In the genomic region with DNA sequence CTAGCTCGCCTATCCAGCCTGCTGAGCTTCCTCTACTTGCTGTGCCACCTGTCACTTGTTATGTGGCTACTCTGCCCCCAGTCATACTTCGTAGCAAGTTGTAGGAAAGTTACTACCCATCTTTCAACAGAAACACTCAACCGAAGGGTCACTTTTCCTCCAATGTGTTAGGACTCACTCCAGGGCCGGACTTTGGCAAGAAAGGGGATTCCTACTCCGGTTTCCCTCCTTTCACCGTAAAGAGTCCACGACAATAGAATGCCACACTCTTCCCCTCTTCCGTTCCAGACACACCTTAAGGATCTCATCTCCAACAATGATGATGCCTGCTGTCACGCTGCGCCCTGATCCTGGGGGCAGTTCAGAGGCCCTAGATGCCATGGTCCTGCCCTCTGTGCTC, we compare ENCODE assay signal across 8 mouse cellular contexts. TPM values are rescaled to one million over a fixed set of nuclear protein-coding genes. Genes with fewer than 3 reads are reported as not detected.
A peak's percentile ranks its signal among the peaks of the same experiment; 100 is the strongest.
DNase-seq lines count a peak whose midpoint lies in the region; ATAC-seq and TF ChIP-seq lines count a peak whose summit lies in the region.

No protein-coding gene starts in this region.

- peaks cover 12% of the 10 kb centered on the region for H3K79me2 ChIP-seq in MEL (ENCODE audit: control insufficient read depth, insufficient read depth, low read length, poor library complexity)

- no peak for TF ChIP-seq EP300 in MEL (IDR thresholded peaks at IDR 0.05; ENCODE audit: low read depth in 1 of 2, low read length in 2 of 2)

- H3K4me1 ChIP-seq in heart, embryonic 15.5 days (replicated peaks) = peaks cover 8% of the 10 kb centered on the region
- peaks cover 0 to 8% of the 10 kb centered on the region in 2 experiments; a peak in 2 of 4 replicates for H3K4me1 ChIP-seq in MEL (ENCODE audit: control insufficient read depth in 1 of 2, insufficient read depth in 2 of 2, low read length in 2 of 2)
- H3K4me1 ChIP-seq in hindbrain, embryonic 11.5 days (replicated peaks; ENCODE audit: control insufficient read depth, insufficient read depth, low read length) = no peaks in the 10 kb centered on the region
- H3K4me1 ChIP-seq in midbrain, embryonic 10.5 days = peaks cover 17% of the 10 kb centered on the region

- peak overlapping the region; percentile 62 for H3K9ac ChIP-seq in heart, embryonic 15.5 days
- peak overlapping the region; percentile 89 for H3K9ac ChIP-seq in MEL (ENCODE audit: control insufficient read depth, low read depth, low read length, poor library complexity, severe bottlenecking)
- H3K9ac ChIP-seq in hindbrain, embryonic 11.5 days (ENCODE audit: low read depth, low read length) = peak overlapping the region; percentile 46; the same call in 1 of the 2 replicates

- ATAC-seq in heart, embryonic 15.5 days (replicated peaks; ENCODE audit: insufficient number of reproducible peaks, insufficient read depth, low FRiP score, low read depth) = no peak
- ATAC-seq in hindbrain, embryonic 11.5 days (ENCODE audit: low FRiP score) = no peak

- H3K36me3 ChIP-seq in heart, embryonic 15.5 days = peaks cover 26% of the 10 kb centered on the region
- H3K36me3 ChIP-seq in MEL (ENCODE audit: control insufficient read depth in 1 of 2, insufficient read depth in 2 of 2, low read length in 2 of 2) = peaks cover 4 to 14% of the 10 kb centered on the region in 2 experiments; a peak in 3 of 4 replicates
- 0 out of 2 replicates have a peak, but pooled peaks cover 3% of the 10 kb centered on the region for H3K36me3 ChIP-seq in hindbrain, embryonic 11.5 days (ENCODE audit: control insufficient read depth, insufficient read depth, low read length)
- peaks cover 54% of the 10 kb centered on the region for H3K36me3 ChIP-seq in midbrain, embryonic 10.5 days

- H3K9me3 ChIP-seq in heart, embryonic 15.5 days (replicated peaks) = no peaks in the 10 kb centered on the region
- H3K9me3 ChIP-seq in MEL (replicated peaks; ENCODE audit: insufficient read depth, low read length) = no peaks in the 10 kb centered on the region
- no peaks in the 10 kb centered on the region for H3K9me3 ChIP-seq in hindbrain, embryonic 11.5 days (ENCODE audit: control insufficient read depth, low read length)
- no peaks in the 10 kb centered on the region for H3K9me3 ChIP-seq in midbrain, embryonic 10.5 days (replicated peaks)

- no peak for DNase-seq in heart, postnatal 36 days
- no peak for DNase-seq in MEL (ENCODE audit: low read depth, low spot score)
- DNase-seq in hindbrain, embryonic 11.5 days (ENCODE audit: low spot score) = no peak
- no peak for DNase-seq in midbrain, embryonic 10.5 days (ENCODE audit: low spot score)
- DNase-seq in natural killer cell, adult 2 months (ENCODE audit: low spot score in 2 of 2) = no peak
- DNase-seq in layer of hippocampus, adult 9-10 months (ENCODE audit: low spot score) = no peak
- no peak for DNase-seq in urinary bladder, postnatal 25 days (ENCODE audit: low spot score)

- no peak for TF ChIP-seq RAD21 in MEL (IDR thresholded peaks at IDR 0.05; ENCODE audit: low read depth, low read length)

- H3K27me3 ChIP-seq in heart, embryonic 15.5 days = no peaks in the 10 kb centered on the region
- no peaks in the 10 kb centered on the region for H3K27me3 ChIP-seq in MEL (ENCODE audit: control insufficient read depth in 1 of 2, insufficient read depth in 2 of 2, low read length in 2 of 2)
- no peaks in the 10 kb centered on the region for H3K27me3 ChIP-seq in hindbrain, embryonic 11.5 days (ENCODE audit: control insufficient read depth, insufficient read depth, low read length)
- no peaks in the 10 kb centered on the region for H3K27me3 ChIP-seq in midbrain, embryonic 10.5 days (ENCODE audit: low read depth, poor library complexity, severe bottlenecking)

- no peak for TF ChIP-seq CTCF in MEL (IDR thresholded peaks at IDR 0.05 in 2 of 3, conservative IDR thresholded peaks at IDR 0.05 in 1 of 3; ENCODE audit: control insufficient read depth in 1 of 3, insufficient read depth in 1 of 3, low read depth in 2 of 3, low read length in 3 of 3, poor library complexity in 1 of 3, severe bottlenecking in 1 of 3)

- intact Hi-C loops in heart, postnatal 36 days (cut with DNase I) = loop anchor here (2.0 kb wide), 1 partner anchor 14 kb away; no protein-coding TSS in a partner anchor

- WGBS in heart, embryonic 15.5 days = 72% methylated on average over 10 of the region's 10 CpGs
- 85% methylated on average over 10 of the region's 10 CpGs for WGBS in hindbrain, embryonic 11.5 days
- WGBS in midbrain, embryonic 10.5 days = 82% methylated on average over 10 of the region's 10 CpGs

- no peak for TF ChIP-seq POLR2A in MEL (IDR thresholded peaks at IDR 0.05; ENCODE audit: control insufficient read depth in 1 of 2, insufficient read depth in 1 of 2, low read depth in 1 of 2, low read length in 2 of 2, poor library complexity in 1 of 2)

- H3K4me2 ChIP-seq in heart, embryonic 15.5 days = peak overlapping the region; percentile 80
- peak overlapping the region; percentile 45 for H3K4me2 ChIP-seq in hindbrain, embryonic 11.5 days (replicated peaks; ENCODE audit: low read depth, low read length)

- H3K27ac ChIP-seq in heart, embryonic 15.5 days = peak overlapping the region; percentile 29; the same call in 1 of the 2 replicates
- peak overlapping the region; percentile 82; the same call in 1 of the 2 replicates for H3K27ac ChIP-seq in MEL (ENCODE audit: control insufficient read depth, low read depth, low read length)
- H3K27ac ChIP-seq in hindbrain, embryonic 11.5 days (ENCODE audit: low read depth, low read length) = no peak overlapping the region
- peak overlapping the region; percentile 73; the same call in 1 of the 2 replicates for H3K27ac ChIP-seq in midbrain, embryonic 10.5 days (replicated peaks)

- H3K4me3 ChIP-seq in heart, embryonic 15.5 days = peak overlapping the region; percentile 64
- H3K4me3 ChIP-seq in MEL (ENCODE audit: control insufficient read depth in 1 of 2, insufficient read depth in 1 of 2, low read depth in 2 of 2, low read length in 2 of 2) = peak overlapping the region; percentile 52 to 92
- peak overlapping the region; percentile 47 for H3K4me3 ChIP-seq in hindbrain, embryonic 11.5 days (ENCODE audit: low read depth, low read length)
- H3K4me3 ChIP-seq in midbrain, embryonic 10.5 days = peak overlapping the region; percentile 65

TF ChIP-seq in MEL, 35 proteins besides CTCF, POLR2A, EP300 and RAD21 (continues in another document):
- TF ChIP-seq TBP (IDR thresholded peaks at IDR 0.05; ENCODE audit: low read depth, low read length) (no peak), MEF2A (IDR thresholded peaks at IDR 0.05; ENCODE audit: extremely low read depth, insufficient replicate concordance, low read depth, low read length, poor library complexity, severe bottlenecking) (no peak), ELF1 (IDR thresholded peaks at IDR 0.05; ENCODE audit: low read depth, low read length) (no peak), RCOR1 (IDR thresholded peaks at IDR 0.05; ENCODE audit: low read depth, low read length) (no peak), NRF1 (IDR thresholded peaks at IDR 0.05; ENCODE audit: insufficient read depth, low read depth, low read length, poor library complexity, severe bottlenecking) (no peak)

RNA-seq across cellular contexts. Expression of gene Flad1, which starts 0.8 kb away (rescaled TPM):
- 34.0 and 35.1 TPM in 2 replicates for polyA plus RNA-seq in heart, embryonic 15.5 days (2015; fragmentation: Nextera tagmentation; extraction: Ambion mirVana)
- 10 to 100 TPM; 44.0 to 55.1 TPM for total RNA-seq in heart, postnatal 36 days (2021)
- 38.0 and 42.9 TPM in 2 replicates for total RNA-seq in MEL (2012; rRNA removed)
- 10 to 100 TPM in 1 of 2 experiments, not detected in 1; 54.2 TPM for polyA plus RNA-seq in MEL (2012; ENCODE audit: insufficient read depth in 1 of 2, insufficient read length in 2 of 2, low read depth in 1 of 2, low replicate concordance in 2 of 2, missing spikeins in 1 of 2)
- 26.2 and 26.5 TPM in 2 replicates for polyA plus RNA-seq in hindbrain, embryonic 11.5 days (2014; fragmentation: Nextera tagmentation; extraction: Ambion mirVana)
- 27.9 and 34.2 TPM in 2 replicates for polyA plus RNA-seq in midbrain, embryonic 10.5 days (2016; fragmentation: Nextera tagmentation; extraction: Ambion mirVana)

RNA-seq across cellular contexts. Expression of gene Cks1b, which starts 7.3 kb away (rescaled TPM):
- polyA plus RNA-seq in heart, embryonic 15.5 days (2015; fragmentation: Nextera tagmentation; extraction: Ambion mirVana) = 266 and 291 TPM in 2 replicates
- 1 to 10 TPM; 5.1 to 5.4 TPM for total RNA-seq in heart, postnatal 36 days (2021)
- 271 and 292 TPM in 2 replicates for total RNA-seq in MEL (2012; rRNA removed)
- 100 to 1,000 TPM; 177 to 438 TPM for polyA plus RNA-seq in MEL (2012; ENCODE audit: insufficient read depth in 1 of 2, insufficient read length in 2 of 2, low read depth in 1 of 2, low replicate concordance in 2 of 2, missing spikeins in 1 of 2)
- 411 and 414 TPM in 2 replicates for polyA plus RNA-seq in hindbrain, embryonic 11.5 days (2014; fragmentation: Nextera tagmentation; extraction: Ambion mirVana)
- 540 and 645 TPM in 2 replicates for polyA plus RNA-seq in midbrain, embryonic 10.5 days (2016; fragmentation: Nextera tagmentation; extraction: Ambion mirVana)

RNA-seq across cellular contexts. Expression of gene Shc1, which starts 7.4 kb away (rescaled TPM):
- polyA plus RNA-seq in heart, embryonic 15.5 days (2015; fragmentation: Nextera tagmentation; extraction: Ambion mirVana) = 60.6 and 79.9 TPM in 2 replicates
- 10 to 100 TPM; 34.1 to 36.6 TPM for total RNA-seq in heart, postnatal 36 days (2021)
- total RNA-seq in MEL (2012; rRNA removed) = 41.9 and 49.2 TPM in 2 replicates
- polyA plus RNA-seq in MEL (2012; ENCODE audit: insufficient read depth in 1 of 2, insufficient read length in 2 of 2, low read depth in 1 of 2, low replicate concordance in 2 of 2, missing spikeins in 1 of 2) = 10 to 100 TPM in 1 of 2 experiments, not detected in 1; 79.8 TPM
- 32.2 and 37.0 TPM in 2 replicates for polyA plus RNA-seq in hindbrain, embryonic 11.5 days (2014; fragmentation: Nextera tagmentation; extraction: Ambion mirVana)
- 51.8 TPM in 2 replicates for polyA plus RNA-seq in midbrain, embryonic 10.5 days (2016; fragmentation: Nextera tagmentation; extraction: Ambion mirVana)

RNA-seq across cellular contexts. Expression of gene Lenep, which starts 8.3 kb away (rescaled TPM):
- polyA plus RNA-seq in heart, embryonic 15.5 days (2015; fragmentation: Nextera tagmentation; extraction: Ambion mirVana) = 1.7 TPM in 1 of 2 replicates, not detected in the other
- under 1 TPM; 0.24 to 0.72 TPM for total RNA-seq in heart, postnatal 36 days (2021)
- total RNA-seq in MEL (2012; rRNA removed) = not detected in 2 replicates
- polyA plus RNA-seq in MEL (2012; ENCODE audit: insufficient read depth in 1 of 2, insufficient read length in 2 of 2, low read depth in 1 of 2, low replicate concordance in 2 of 2, missing spikeins in 1 of 2) = not detected
- polyA plus RNA-seq in hindbrain, embryonic 11.5 days (2014; fragmentation: Nextera tagmentation; extraction: Ambion mirVana) = 0.22 and 0.95 TPM in 2 replicates
- polyA plus RNA-seq in midbrain, embryonic 10.5 days (2016; fragmentation: Nextera tagmentation; extraction: Ambion mirVana) = 0.68 and 1.2 TPM in 2 replicates

RNA-seq across cellular contexts. Expression of gene Zbtb7b, which starts 16.3 kb away (rescaled TPM):
- 2.3 and 3.0 TPM in 2 replicates for polyA plus RNA-seq in heart, embryonic 15.5 days (2015; fragmentation: Nextera tagmentation; extraction: Ambion mirVana)
- total RNA-seq in heart, postnatal 36 days (2021) = 10 to 100 TPM; 20.8 to 23.5 TPM
- 8.1 and 8.5 TPM in 2 replicates for total RNA-seq in MEL (2012; rRNA removed)
- polyA plus RNA-seq in MEL (2012; ENCODE audit: insufficient read depth in 1 of 2, insufficient read length in 2 of 2, low read depth in 1 of 2, low replicate concordance in 2 of 2, missing spikeins in 1 of 2) = 10 to 100 TPM in 1 of 2 experiments, not detected in 1; 20.1 TPM
- polyA plus RNA-seq in hindbrain, embryonic 11.5 days (2014; fragmentation: Nextera tagmentation; extraction: Ambion mirVana) = 0.47 and 1.2 TPM in 2 replicates
- 0.39 and 0.83 TPM in 2 replicates for polyA plus RNA-seq in midbrain, embryonic 10.5 days (2016; fragmentation: Nextera tagmentation; extraction: Ambion mirVana)
